Mouse (Mus musculus) layer of hippocampus, adult 2 months (tissue): Measurements from ENCODE around the gene Mctp2. TPM values are rescaled to one million over a fixed set of nuclear protein-coding genes. Genes with fewer than 3 reads are reported as not detected.

ENCODE experiments used
- DNase-seq, 2 experiments: peaks; one replicate each; pipeline ENCODE4 v3.0.0; 2022; ENCODE audit warnings: low spot score in 2 of 2
- H3K27ac ChIP-seq: fragments of 200-600 bp; 2 replicates; pipeline ENCODE4 v1.8.1; 2022
- H3K4me3 ChIP-seq: fragments of 200-600 bp; 2 replicates; pipeline ENCODE4 v1.8.1; 2022; ENCODE audit warnings: mild to moderate bottlenecking
- CTCF ChIP-seq: fragments of 200-600 bp; conservative IDR thresholded peaks from 2 replicates; pipeline ENCODE4 v1.8.1; 2022; ENCODE audit warnings: antibody characterized with exemption, mild to moderate bottlenecking, moderate library complexity
- total RNA-seq, 2 experiments: library from RNA; stranded (reverse); gene quantifications; 2 replicates each; pipeline ENCODE4 v1.2.3; 2021

Mctp2 gene
- total RNA-seq, 2 experiments from 2014 or later: 1.7 to 1.8 TPM

DNA sequence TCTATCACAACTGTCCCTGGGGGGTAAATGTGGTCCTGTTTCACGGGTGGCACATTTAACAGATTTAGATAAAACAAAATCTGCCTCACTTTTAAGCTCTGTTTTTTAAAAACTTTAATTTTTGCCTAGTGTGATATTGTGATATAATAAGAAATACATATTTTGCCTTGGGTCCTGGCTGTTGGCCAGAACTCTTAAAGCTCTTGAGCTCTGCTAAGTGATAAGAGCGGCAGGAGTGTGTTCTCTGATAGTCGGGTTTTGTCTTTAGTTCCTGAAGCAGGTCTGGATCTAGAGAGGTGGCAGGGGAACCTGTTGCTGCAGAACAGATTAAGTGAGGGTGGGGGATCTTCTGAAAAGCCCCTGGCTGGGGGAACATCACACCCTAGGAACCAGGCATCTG is 186.7 kb downstream of the Mctp2 start:
- TF ChIP-seq CTCF: no peak
- no peak overlapping the region for H3K4me3 ChIP-seq
- no peak for DNase-seq
- H3K27ac ChIP-seq: no peak overlapping the region

DNA sequence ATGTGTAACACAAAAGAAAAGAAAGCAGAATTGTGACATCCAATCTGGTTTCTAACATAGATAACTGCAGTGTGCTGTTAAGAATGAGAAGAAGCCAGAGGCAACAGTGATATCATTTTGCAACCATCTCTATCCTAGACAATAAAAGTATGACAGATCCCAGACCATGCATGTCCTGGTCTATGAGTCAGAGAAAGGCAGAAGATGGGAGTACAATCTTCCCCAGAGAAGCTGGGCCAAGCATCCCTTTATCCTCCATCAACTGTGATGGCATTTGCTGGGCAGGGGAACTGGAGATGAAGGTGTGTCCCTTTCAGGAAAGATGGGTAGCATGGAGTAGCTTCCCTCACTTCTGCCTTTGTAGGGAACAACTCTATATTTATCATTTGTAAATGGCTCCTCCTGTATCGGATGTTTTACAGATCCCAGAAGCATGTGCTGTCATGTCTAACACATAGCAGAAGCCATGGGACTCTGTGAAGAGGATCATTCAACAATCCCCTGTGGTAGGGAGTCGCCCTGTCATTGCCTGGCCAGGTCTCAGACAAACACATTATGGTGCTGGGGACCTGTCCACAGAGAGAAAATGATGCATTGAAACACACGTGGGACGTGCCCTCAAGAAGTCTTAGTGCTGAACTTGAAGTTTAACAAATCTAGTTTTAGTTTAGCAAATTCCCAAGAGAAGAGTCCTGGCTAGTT is 188.9 kb downstream of the Mctp2 start:
- no peak overlapping the region for H3K4me3 ChIP-seq
- no peak for DNase-seq
- no peak for TF ChIP-seq CTCF
- no peak overlapping the region for H3K27ac ChIP-seq

DNA sequence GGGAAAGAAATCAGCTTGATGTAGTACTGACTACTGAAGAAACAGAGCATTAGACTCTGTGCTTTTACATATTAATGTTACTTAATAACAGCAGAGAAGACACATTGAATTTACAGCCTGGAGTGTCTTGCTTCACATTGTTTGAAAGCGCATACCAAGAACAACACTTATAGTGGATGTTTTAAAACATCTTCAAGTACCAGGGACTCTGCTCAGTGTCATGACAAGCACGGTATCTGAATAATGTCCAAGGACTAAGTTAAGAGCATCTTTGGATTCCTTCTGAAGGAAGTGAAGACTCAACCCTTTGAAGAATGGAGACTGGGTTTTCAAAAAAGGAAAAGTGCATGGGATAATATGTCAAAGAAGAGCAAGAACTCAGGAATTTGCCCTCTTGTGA is 191.3 kb downstream of the Mctp2 start:
- TF ChIP-seq CTCF: no peak
- no peak for DNase-seq
- no peak overlapping the region for H3K27ac ChIP-seq
- H3K4me3 ChIP-seq: no peak overlapping the region

DNA sequence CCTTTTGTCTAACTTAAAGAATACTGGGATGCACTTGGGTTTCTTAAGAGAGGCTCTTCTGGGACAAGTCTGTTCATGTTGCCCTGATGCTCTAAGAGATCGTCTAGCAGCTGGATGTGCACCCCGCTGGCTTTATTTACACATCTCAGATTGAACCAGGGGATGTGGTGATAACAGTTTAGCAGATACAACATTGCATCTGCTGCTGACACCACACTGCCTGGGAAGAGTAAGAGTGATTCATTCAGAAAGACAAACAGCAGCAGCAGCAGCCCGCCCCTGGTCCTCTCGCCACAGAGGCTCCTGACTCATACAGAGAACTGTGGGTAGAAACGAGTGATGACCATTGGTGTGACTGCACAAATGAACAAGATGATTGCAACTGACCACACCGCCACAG is 195.8 kb downstream of the Mctp2 start:
- Histone ChIP-seq H3K4me3 (no peak overlapping the region), H3K27ac (no peak overlapping the region)
- DNase-seq: no peak
- no peak for TF ChIP-seq CTCF

DNA sequence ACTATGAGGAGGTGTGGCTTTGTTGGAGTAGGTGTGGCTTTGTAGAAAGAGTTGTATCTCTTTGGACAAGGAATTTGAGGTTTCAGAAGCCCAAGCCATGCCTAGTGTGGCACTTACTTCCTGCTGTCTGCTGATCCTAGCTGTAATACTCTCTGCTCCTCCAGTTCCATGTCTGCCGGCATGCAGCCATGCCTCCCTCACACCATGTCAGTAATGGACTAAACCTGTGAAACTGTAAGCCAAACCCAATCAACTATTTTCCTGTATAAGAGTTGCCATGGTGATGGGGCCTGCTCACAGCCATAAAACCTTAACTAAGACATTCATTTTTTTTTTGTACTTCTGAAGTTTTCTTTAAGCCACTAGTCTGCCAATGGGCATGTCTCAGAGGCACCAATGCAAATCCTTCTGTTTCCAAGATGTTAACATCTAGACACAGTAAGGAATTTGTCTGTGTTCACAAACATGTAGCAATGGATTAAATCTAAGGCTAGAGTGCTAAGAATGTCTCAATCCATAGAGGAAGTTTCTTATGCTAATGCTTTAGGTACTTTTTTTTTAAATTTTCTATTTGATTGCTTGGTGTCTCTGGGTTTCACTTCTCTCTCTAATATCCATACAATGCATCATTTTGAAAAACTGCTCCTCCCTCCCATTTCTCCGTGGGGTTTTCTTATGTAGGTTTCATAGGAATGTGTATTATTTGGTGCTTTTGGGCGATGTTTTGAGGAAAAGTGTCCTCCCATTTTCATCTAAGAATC is 197.6 kb downstream of the Mctp2 start:
- Histone ChIP-seq H3K27ac (no peak overlapping the region), H3K4me3 (no peak overlapping the region)
- no peak for TF ChIP-seq CTCF
- DNase-seq: no peak

DNA sequence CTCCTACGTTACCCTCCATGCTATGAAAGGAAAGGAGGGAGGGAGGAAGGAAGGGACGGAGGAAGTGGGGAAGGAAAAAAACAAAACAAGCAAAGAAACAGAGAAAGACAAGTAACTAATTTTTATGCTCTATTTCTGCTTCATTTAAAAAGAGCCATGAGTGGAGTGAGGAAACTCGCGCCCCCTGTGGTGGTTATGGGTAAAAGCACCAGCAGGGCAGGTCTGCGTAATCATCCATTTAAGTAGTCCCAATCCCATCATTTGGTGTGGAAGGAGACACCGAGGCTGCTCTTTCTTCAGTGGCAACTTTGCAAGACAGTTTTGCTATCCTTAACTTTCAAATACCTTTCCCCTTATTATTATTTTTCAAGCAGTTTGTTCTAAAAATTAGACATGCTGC is 202.2 kb downstream of the Mctp2 start:
- no peak overlapping the region for H3K27ac ChIP-seq
- no peak overlapping the region for H3K4me3 ChIP-seq
- peak; percentile 65 for TF ChIP-seq CTCF
- no peak for DNase-seq

DNA sequence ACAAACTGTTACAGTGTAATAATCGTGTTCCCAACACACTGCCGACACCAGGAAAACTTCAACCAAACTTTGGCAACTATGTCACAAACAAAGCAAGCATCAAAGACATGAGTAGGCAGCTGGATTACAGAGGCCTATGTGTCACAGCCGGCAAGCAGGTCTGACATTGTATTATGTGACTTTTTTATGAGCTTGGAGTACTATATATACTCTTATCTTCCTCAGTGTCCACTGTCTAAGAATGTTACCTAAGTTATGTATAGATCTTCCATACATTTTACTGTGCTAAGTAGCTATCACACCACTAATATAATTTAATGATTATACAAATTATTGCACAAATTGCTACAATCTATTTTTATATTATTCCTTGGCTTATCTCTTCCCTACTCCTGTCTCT is 202.8 kb downstream of the Mctp2 start:
- no peak overlapping the region for H3K27ac ChIP-seq
- no peak overlapping the region for H3K4me3 ChIP-seq
- no peak for DNase-seq
- no peak for TF ChIP-seq CTCF

DNA sequence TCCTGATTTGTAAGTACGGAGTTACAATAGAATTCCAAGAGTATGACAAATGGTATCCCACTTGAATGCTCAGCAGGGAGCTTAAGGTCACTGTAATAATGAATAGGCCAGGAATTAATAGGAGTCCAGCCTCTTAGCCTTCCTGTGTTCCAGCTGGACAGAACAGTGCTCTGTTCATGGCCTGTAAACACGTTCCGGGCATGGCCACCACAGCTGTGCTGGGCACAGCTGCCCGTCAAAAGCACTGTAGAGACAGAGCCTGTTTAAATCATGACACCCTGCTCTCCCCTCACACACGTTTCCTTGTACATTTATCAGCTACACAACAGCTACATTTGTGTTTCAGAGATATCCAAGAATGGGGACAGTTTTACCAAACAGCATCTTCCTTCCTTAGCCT is 205.7 kb downstream of the Mctp2 start:
- DNase-seq: no peak
- H3K27ac ChIP-seq: no peak overlapping the region
- no peak overlapping the region for H3K4me3 ChIP-seq
- no peak for TF ChIP-seq CTCF

DNA sequence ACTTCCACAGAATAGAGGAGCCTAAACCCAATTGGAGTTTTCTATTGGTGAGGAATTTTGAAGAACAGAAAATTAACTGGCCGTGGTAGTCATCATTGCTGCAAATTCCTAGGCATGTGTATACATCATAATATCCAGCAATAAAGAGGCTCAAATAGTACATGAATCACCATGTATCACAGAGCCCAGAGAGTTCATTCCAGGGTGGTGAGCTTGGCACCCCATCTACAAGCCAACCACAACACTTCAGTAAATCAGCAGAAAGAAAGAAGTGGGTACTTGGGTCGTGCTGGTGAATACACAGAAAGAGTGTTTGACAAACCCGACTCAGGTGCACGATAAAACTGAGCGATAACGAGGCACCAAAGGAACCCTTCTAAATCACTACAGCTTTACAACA is 207.8 kb downstream of the Mctp2 start:
- Histone ChIP-seq H3K27ac (no peak overlapping the region), H3K4me3 (no peak overlapping the region)
- TF ChIP-seq CTCF: no peak
- no peak for DNase-seq

DNA sequence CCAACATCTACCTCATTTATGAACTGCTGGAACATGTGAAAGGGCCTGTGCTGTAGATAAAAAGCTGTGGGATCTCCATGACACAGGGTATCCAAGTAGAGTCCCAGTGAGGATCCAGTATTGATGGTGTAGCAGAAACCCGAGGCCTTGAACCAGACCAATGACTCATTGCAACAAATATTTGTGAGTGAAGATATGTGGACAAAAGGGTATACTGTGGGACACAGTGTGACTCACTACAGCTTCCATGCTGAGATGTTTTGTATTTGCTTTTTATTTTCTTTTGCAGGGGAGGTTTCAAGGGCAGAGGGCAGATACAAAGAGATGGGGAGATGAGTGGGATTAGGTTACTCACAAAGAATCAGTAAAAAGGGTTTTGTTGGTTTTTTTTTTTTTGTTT is 209.4 kb downstream of the Mctp2 start:
- DNase-seq: no peak
- no peak for TF ChIP-seq CTCF
- no peak overlapping the region for H3K27ac ChIP-seq

DNA sequence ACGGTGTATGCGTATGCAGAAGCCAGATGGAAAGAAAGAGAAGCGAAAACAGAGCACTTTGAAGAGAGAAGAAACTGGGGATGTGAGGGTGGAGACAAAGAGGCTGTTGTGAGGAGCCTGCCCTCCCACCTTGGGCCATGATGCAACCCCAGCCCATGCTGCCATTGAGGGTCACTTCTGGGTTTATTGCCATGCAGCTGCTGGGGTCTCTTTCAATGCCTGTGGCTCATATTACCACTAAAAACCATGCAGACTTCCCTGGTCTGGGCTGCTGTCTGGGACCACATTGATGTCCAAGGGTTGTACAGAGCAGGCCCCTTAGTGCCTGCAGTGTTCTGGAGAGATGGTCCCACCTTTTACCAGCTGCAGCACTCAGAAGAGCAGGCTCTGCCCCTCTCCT is 210.0 kb downstream of the Mctp2 start:
- TF ChIP-seq CTCF: no peak
- no peak for DNase-seq
- H3K4me3 ChIP-seq: no peak overlapping the region
- no peak overlapping the region for H3K27ac ChIP-seq

More for the DNA sequence above, 209.4 kb downstream of the Mctp2 start:
- H3K4me3 ChIP-seq: no peak overlapping the region

DNA sequence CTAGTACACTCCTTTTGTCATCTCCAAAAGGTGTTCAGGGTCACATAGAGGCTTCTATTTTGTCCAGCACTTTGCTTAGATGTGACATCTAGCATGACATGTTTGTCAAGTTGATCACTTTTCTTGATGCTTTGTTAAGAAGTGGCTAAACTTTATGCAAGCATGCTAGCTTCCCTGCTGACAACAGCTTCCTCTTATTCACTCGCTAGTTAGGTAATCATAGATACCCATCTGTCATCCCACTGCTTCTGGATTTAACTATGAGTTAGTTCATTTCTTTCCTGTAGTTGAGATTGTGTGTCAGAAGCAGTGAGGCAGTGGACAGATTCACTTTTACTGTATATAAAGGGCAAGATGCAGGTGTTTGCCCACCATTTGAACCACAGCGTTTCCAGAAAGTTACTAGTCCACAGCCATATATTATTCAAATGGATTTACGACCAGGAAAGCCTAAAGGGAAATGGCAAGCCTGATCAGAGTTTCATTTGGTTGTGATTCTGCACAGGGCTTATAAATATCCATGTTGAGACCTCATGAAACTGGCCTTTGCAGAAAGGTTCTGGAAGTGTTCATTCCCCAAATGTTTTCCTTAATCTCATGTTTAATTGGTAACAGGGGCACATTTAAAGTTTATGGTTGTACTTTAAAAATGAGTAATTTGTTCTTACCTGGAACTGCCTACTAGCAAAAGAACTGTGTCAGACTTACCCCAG is 216.8 kb downstream of the Mctp2 start:
- Histone ChIP-seq H3K4me3 (no peak overlapping the region), H3K27ac (no peak overlapping the region)
- DNase-seq: no peak
- TF ChIP-seq CTCF: no peak

DNA sequence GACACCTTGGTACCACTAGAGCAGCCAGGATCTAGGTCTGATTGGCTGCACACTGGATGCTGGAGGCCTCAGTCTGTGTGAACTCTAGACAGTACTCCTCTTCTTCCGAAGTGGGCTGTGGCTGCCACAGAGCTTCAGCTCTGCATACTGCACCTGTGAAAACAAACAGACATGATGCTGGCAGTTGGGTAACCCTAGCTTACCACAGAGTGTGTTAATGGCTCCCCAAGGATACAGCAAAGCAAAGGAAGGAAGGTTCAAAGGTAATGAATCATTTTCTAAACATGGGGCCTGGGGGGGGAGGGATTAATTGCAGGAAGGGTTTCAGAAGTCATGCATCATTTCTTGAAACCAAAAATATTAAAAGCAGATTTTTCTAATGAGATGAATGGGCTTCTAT is 225.7 kb downstream of the Mctp2 start:
- no peak for TF ChIP-seq CTCF
- DNase-seq: no peak
- H3K27ac ChIP-seq: no peak overlapping the region
- H3K4me3 ChIP-seq: no peak overlapping the region

DNA sequence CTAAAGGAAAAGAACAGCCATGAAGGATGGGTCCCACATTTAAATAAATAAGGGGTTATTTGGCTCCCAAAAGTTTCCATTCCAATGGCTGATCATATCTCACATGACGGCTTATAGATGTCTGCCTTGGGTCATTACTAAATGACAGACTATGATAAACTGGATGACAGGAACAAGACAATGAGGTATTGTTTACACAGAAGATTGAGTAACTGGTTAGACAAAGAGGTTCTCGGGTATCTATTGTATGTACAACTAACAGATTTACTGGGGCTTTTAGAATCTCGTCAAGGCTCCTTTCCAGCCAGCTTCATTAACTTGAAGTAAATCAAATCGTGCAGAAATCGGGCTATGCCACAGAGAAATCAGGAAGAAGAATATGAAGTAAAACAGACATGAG is 227.5 kb downstream of the Mctp2 start:
- no peak for DNase-seq
- TF ChIP-seq CTCF: no peak
- H3K27ac ChIP-seq: no peak overlapping the region
- no peak overlapping the region for H3K4me3 ChIP-seq
